Mouse (Mus musculus) right cerebral cortex, postnatal 10 days (tissue): ENCODE results near the gene Tmem229b.
"Not testable (repeated sequence)": the region's sequence is repeated elsewhere in the genome, so short reads cannot be mapped to it uniquely, and the experiment has no call there.

Experiments
- DNase-seq, 2 experiments: peaks; one replicate each; pipeline ENCODE4 v3.0.0; 2021; ENCODE audit warnings: low spot score in 2 of 2

Tmem229b gene

DNA sequence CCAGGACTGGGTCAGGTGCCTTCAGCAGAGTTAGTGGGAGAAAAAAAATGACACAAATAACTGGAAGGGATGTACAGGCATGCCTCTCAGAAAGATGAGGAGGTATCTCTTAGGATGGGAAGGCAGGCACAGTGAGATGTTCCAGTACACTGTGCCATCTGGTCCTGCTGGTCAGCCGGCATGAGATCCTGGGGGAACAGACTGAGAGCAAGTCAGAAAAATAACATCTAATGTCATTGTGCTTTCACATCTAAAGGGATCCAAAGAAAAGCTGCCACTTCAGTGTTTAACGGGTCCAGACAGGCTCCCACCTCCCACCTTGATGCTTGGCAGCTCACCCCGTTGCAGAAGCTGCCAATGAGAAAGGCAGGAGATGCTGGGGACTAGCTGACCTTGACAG is 54.9 kb downstream of the Tmem229b start:
- DNase-seq, result no peak

DNA sequence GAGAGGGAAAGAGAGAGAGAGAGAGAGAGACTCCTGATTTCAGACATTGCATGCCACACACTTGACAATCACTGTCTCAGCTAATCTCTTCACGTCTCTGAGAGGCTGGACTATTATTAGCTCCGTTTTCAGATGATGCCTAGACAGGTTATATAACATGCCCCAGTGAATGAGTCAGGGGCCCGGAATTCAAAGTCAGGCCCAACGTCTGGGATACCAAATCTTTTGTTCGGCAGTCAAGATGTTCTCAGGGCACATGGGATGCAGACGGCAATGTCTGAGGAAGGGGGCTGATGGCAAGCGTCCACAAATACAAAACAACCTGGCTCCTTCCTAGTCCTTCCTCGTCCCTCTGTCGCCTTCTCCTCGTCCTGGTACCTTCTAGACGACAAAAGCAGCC is 55.4 kb downstream of the Tmem229b start:
- no peak for DNase-seq

DNA sequence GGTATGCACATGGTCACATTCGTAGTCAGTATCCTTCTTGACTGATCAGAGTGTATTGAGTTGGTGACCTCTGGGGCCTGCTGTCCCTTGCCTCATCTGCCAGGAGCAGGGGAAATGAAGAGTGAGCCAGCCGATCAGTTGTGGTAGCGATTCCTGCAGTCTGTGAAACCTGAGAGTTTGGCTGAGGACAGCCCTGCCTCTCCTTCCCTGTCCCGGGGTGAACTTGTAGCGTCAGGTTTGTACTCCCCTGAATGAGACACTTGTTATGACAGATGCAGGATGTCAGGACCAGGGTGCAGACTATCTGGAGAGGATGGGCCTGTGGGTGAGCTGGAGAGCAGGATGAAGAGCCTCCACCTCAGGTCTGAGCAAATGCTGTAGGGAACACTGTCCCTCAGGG is 59.8 kb downstream of the Tmem229b start:
- no peak for DNase-seq

DNA sequence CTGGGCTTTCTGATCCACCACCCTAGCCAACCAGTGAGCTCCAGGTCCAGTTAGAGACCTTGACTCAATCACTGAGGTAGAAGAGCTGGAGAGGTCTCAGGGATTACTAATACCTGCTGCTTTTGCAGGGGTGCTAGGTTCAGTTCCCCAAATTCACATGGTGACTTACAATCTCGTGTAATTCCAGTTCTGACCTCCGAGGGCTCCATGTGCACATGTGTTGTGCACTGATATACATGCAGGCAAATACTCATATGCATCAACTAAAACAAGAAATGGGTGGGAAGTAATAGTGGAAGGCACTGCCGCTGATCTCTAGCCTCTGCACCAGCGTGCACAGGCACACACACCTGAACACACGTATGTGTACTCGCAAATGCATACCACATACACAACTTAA is 60.3 kb downstream of the Tmem229b start:
- no peak for DNase-seq

DNA sequence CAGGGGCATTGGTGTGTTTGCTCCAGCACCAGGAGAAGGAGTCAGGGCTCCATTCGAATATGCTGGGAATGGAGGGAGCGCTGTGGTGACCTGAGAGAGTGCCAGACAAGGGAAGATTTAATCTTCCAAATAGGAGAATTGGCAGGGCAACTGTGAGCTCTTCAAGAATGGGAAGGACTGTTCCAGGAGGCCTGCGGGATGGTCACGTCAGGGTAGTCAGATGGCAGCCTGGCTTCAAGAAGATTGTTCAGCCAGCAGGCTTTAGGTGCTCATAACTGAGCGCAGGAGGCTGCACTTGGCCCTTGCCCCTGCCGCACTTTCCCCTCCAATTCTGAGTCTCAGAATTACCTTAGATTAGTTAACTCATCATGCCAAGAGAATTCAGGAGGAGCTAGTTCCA is 64.5 kb downstream of the Tmem229b start:
- DNase-seq, result no peak

DNA sequence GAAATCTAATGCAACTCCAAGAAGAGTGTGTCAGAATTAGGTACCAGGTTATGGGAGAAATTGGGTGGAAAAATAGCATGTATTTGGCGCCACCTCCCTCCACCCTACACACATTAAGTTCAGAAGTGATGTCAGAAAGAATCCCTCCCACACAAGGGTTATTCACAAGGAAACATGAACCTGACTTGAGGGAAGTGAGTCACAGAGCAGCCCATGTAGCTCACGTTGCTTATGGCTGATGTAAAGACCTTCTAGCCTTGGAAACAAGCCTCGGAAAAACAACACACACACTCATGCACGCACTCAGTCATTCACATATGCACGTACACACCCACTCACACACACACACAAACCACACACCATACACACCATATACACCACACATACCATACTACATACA is 67.3 kb downstream of the Tmem229b start:
- DNase-seq, result no peak

DNA sequence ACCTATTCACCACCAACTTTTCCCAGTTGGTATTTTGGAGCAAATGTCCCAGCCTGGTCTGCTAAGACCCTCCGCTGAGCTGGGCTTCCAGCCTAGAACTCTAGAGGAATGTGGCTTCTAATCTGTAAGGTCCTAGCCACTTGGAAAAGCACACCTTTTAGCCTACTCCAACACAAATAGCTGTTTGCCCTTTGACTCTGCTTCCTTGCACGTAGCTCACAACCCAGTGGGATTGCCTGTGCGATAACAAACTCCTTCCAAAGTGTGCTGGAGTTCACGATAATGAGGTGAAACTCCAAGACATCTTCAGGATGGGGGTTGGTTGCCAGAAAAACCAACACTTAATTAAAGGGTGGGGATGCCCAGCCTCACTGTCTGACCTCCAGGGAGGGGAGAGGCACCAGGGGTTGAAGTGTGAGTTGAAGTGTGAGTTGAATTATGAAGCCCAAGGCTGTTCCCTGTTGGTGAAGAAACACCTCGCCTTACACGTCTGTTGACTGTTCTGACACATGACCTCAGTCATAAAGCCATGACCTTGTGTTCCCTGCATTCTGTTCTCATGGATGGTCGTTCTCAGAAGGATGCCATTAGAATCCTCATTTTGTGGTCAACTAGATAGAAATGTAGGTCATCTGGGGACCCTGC is 67.9 kb downstream of the Tmem229b start:
- no peak for DNase-seq

DNA sequence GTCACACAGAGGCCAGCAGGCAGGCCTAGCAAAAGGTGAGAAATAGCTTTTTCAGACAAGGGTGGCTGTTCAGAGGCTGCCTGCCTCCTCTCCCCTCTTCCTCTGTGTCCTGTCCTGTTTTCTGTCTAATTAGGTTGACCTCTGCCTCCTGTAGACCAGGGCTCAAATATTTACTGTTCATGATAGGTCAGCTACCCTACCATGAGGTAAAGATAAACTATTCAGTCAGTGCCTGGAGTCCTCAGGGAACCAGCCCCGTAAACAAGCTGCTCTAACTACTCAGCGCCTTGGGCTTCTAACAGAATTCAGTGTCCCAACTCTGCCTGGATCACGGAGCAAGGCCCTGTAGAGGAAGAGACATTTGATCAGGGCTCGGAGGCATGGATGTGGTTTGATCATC is 70.9 kb downstream of the Tmem229b start:
- DNase-seq, result no peak

DNA sequence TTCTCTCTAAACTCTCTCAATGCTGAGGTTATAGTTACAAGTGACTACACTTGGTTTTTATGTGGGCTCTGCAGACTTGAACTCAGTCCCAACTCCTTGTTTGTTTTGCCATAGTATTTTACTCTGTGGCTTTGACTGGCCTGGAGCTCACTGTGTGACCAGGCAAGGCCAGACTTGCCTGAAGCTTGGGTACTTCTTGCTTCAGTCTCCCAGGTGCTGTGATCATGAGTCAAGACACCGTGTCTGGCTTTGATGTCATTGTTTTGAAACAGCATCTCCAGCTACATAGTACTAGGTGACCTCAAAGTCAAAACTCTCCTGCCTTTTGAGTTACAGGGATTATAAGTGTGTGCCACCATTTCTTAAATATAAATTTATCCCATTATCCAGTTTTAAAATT is 77.5 kb downstream of the Tmem229b start:
- DNase-seq, result no peak

DNA sequence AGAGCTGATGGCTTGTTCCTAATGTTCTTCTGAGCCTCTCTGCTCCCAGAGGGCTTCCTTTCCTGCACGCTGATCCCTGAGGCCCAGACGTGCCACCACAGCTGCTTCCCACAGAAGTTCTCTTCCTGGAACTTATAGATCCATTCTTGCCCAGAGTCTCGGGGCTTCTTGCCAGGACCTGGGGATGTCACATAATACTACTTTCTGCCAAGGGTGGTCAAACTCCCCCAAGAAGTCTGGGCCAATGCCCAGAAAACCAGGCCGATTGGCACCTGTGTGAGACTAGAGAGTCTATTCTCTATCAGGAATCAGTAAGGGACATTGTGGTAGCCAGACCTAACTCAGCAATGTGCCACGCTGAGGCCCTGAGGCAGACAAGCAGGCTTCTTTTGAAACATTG is 80.1 kb downstream of the Tmem229b start:
- DNase-seq, result no peak

DNA sequence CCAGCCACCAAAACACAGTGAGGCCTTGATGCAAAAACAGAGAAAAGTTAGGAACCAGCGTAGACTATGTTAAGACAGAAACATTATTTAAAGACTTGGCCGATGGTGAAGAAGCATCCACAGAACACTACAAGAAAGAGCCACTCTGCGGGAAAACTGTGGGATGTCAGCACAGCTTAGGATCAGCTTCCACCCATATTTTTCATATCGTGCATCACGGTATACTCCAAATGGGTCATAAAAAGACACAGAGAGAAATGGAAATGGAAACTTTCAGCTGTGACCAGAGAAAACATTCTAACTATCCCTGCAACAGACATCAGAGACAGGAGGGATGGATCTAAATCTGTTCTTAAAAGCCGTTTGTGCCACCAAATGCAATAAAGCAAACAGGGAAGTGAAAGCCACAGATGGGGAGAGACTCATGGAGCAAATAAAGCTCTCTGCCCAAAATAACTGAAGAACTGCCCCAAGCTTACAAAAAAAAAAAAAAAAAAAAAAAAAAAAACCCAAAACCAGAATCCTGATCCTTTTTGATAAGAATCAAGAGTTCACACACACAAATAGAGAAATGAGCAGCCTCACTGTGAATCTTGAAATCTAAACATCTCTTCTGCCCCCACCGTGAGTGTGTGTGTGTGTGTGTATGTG is 83.8 kb downstream of the Tmem229b start:
- DNase-seq, result peak; percentile 33 to 51

DNA sequence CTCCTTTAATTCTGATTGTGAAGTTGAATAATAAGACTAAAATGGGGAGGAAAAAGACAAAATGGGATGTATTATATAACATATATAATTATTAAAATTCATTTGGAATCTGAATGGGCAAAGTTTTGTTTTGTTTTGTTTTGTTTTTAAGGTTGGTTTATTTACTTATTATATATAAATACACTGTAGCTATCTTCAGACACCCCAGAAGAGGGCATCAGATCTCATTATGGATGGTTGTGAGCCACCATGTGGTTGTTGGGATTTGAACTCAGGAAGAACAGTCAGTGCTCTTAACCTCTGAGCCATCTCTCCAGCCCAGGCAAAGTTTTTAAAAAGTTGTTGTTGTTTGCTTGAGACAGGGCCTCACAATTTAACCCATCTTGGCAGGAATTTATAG is 84.5 kb downstream of the Tmem229b start:
- not testable (repeated sequence) for DNase-seq

DNA sequence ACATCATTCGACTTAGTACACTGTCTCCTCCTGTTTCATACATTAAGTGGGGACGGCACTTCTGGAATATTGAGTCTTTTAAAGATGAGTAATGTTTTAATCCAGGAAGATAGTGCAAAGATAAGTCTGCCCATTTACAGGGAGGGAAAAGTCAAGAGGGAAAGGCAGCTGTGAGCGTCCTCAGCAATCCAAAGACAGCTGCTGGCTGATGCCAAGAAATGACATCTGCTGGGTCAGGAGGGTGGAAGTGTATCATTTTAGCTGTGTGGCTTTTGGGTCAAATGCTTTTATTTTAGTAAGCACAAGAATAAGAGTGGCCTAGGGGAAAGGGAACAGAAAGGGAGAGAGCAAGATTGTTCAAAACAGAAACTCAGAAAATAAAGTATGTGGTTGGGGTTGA is 85.4 kb downstream of the Tmem229b start:
- no peak for DNase-seq

DNA sequence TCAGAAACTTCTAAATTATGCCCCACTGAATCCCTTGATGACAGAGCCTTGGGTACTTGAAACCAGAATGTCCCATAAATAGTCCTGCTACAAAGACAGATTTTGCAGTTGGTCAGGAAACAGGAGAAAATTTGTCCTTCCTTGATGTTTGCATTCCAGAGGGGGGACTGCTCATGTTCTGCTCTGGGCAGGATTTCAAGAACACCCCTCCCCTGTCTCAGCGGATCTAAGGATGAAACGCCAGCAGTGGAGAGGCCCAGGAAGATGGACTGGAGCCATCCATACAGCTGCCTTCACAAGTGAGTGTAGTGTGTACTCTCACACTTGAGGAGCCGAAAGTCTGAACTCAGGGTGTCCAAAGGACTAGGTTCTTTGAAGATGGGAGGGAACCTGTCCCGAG is 86.0 kb downstream of the Tmem229b start:
- DNase-seq, result no peak

DNA sequence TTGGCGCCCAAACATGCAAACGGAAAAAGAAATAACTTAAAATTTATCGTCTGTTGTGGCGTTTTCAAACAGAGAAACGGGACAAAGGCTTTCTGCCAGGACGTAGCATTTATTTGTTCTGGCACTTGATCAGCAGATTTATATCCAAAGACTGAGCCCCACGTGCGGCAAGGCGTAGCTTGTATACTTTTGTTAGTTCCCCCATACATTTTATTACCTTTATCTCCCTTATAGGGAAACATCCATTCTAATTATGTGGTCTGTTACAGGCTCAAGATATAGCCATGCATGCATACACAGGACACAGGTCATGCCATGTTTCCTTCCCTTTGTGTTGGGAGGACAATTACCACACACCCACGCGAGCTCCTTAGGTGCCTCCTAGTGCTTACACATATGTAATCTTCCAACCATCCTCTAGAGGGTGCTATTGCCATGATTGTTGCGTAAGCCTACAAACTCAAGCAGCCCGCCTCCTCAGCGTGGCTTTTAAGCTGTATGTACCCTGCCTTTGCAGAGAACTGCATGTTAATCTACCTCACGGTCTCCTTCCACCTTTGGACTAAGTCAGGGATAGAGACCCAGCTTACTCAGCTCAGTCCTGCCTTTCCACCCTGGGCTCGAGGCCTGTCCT is 88.2 kb downstream of the Tmem229b start:
- DNase-seq, result peak; percentile 73 to 76

DNA sequence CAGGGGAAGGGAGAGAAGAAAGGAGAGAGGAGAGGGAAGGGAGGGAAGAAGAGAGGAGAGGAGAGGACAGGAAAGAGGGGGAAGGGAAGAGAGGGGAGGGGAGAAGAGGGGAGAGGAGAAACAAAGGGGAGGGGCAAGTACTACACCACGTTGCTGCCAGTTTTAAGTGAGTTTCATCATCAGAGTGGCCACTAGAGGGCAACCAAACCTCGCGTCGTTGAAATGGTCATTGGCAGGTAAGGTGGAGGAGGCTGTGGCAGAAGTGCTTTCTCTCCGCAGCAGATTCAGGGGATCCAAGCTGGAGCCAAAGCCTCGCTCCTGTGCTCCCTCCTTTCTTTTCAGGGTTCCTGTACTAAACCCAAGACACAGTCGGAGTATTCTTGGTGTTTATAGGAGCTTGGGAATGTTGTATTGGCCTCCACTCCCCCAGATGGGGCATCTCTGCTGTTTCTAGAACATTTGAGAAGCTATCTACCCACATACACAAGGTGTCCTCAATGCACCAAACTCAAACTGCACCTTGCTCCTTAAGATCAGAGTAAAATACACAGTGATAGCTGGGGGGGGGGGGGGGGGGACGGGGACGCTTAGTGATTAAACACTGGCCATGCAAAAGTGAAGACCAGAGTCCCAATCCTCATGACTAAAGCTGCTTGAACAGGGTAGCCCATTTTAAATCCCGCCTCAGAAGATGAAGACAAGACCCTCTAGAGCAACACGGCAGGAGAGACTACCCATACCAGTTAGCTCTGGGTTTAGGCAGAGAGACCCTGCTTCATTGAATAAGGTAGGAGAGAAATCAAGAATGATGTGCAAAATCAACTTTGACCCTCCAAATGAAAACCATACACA is 89.0 kb downstream of the Tmem229b start:
- DNase-seq, result peak; percentile 88

DNA sequence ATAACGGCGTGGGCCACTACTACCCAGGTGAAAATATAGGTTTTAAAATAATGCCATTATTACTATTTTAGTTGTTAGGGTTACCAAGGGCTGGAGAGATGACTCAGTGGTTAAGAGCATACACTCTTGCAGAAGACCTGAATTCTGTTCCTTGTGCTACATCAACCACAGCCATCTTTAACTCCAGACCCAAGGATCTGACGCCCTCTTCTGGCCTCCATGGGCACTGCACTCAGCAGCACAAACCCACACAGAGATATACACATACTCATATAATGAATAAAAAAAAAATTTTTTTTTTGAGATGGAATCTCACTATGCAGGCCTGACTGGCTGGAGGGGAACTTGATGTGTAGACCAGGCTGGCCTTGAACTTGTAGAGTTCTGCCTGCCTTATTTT is 91.1 kb downstream of the Tmem229b start:
- DNase-seq, result no peak

DNA sequence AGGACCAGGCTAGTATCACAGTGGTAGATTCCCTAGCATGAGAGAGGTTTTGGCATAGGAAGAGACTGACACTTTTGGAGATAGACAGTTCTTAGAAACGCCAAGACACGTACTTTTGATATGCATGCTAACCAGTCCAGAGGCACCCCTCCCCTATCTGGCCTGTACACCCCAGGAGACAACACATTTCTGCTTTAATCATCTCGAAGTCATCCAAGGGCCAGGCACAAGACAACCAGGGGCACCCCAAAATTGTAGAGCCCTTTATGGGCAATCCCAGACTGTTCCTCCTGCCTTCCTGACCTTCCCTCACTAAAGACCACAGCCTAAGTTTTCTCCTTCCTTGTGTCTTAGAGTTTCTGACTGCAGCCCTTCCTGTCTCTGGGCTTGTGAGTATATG is 91.9 kb downstream of the Tmem229b start:
- DNase-seq, result no peak

DNA sequence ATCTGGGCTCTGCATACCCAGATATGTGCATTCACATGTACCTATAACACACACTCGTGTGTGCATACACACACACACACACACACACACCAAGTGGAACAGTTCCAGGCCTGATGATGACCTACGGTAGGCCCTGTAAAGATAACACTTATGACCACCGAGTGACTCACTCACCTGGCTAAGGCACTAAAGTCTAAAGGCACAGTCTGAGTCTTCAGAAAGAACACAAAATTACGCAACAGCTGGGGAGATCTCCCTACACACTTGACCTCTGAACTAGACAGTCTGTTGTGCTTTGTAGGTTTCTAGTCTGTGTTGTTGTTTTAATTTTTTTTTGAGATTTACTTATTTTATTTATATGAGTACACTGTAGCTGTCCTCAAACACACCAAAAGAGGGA is 93.0 kb downstream of the Tmem229b start:
- DNase-seq, result no peak
